Mouse (Mus musculus): Measurements from ENCODE around the gene Arhgap15.

DNA sequence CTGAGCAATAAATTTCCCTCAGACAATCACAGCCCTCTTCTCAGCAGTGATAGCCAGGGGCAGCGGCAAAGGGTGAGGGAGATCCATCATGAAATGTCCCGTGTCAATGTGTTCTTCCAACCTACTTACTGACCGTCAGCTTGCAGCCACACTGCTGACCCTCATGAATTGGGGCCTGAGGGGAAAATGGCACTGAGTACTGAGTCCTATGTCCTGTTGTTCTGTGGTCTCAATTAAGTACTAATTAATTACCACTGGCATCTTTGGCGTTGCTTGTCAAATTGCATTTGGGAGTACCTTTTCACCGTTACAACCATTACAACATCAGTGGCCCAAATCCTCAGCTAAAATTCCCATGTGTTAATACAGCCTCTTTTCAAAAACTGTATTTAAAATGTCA is 599.2 kb downstream of the Arhgap15 start:
- TF ChIP-seq CTCF (IDR thresholded peaks at IDR 0.05; ENCODE audit: borderline replicate concordance, extremely low read depth, insufficient read depth, insufficient read length) (no peak), POLR2A (IDR thresholded peaks at IDR 0.05; ENCODE audit: borderline replicate concordance, extremely low read depth, insufficient read depth, insufficient read length, poor library complexity, severe bottlenecking) (no peak)
